Mouse (Mus musculus) intestine, postnatal 0 days (tissue): ENCODE measurements around the gene Rnasek. TPM values are rescaled to one million over a fixed set of nuclear protein-coding genes. Genes with fewer than 3 reads are reported as not detected.

Experiments used
- ATAC-seq: fragments of 200-750 bp; cut with Nextera tagmentation; 2 replicates; pipeline ENCODE4 v1.8.0; 2017; ENCODE audit warnings: mild to moderate bottlenecking, moderate TSS enrichment, moderate library complexity
- H3K27ac ChIP-seq: fragments of 300-500 bp; sonication (generic); 2 replicates; pipeline ENCODE4 v1.5.1; 2014; ENCODE audit warnings: mild to moderate bottlenecking, low read depth, low read length, moderate library complexity
- H3K27me3 ChIP-seq: fragments of 300-500 bp; sonication (generic); replicated peaks from 2 replicates; pipeline ENCODE4 v1.6.1; 2014; ENCODE audit warnings: low read length, mixed read lengths; ENCODE audit not compliant: control insufficient read depth, insufficient read depth
- H3K36me3 ChIP-seq: fragments of 300-500 bp; sonication (generic); 2 replicates; pipeline ENCODE4 v1.6.1; 2014; ENCODE audit warnings: mild to moderate bottlenecking, moderate library complexity; ENCODE audit not compliant: control insufficient read depth, insufficient read depth
- H3K4me1 ChIP-seq: fragments of 300-500 bp; sonication (generic); replicated peaks from 2 replicates; pipeline ENCODE4 v1.6.1; 2014; ENCODE audit warnings: antibody characterized with exemption, low read length, mixed read lengths; ENCODE audit not compliant: control insufficient read depth, insufficient read depth
- H3K4me2 ChIP-seq: fragments of 300-500 bp; sonication (generic); replicated peaks from 2 replicates; pipeline ENCODE4 v1.6.1; 2014; ENCODE audit warnings: low read depth, mild to moderate bottlenecking, moderate library complexity
- H3K4me3 ChIP-seq: fragments of 300-500 bp; sonication (generic); 2 replicates; pipeline ENCODE4 v1.5.1; 2014; ENCODE audit warnings: low read depth, low read length
- H3K9ac ChIP-seq: fragments of 300-500 bp; sonication (generic); 2 replicates; pipeline ENCODE4 v1.6.1; 2014; ENCODE audit warnings: mild to moderate bottlenecking, low read depth, low read length
- H3K9me3 ChIP-seq: fragments of 300-500 bp; sonication (generic); 2 replicates; pipeline ENCODE4 v1.6.1; 2016; ENCODE audit warnings: mixed run types; ENCODE audit not compliant: control insufficient read depth
- CTCF ChIP-seq: sonication (generic); IDR thresholded peaks from 2 replicates; pipeline ENCODE4 v1.5.1; 2016; ENCODE audit warnings: low read depth, mild to moderate bottlenecking, control low read depth, antibody characterized with exemption, moderate library complexity
- WGBS: fragments of 180-500 bp; shearing (Covaris S2); extraction: QIAGEN DNeasy Blood & Tissue Kit; methylation state at CpG from one replicate; pipeline ENCODE4 v1.1.7; 2014; 5-methylcytosine and 5-hydroxymethylcytosine counted together
- polyA plus RNA-seq: library from polyadenylated mRNA; unstranded; fragments of >200 nt; fragmentation: Nextera tagmentation; extraction: Ambion mirVana; gene quantifications from 2 replicates; pipeline ENCODE4 v1.2.1, GENCODE M21; 2015

Rnasek gene
- polyA plus RNA-seq, 1 experiment from 2014 or later: 628 TPM

GRCm38 (mm10) chr11:70221603-70222500 is 17.8 kb downstream of the Rnasek start:
- Histone ChIP-seq H3K4me2 (peak overlapping the region; percentile 95), H3K9ac (peak overlapping the region; percentile 67), H3K27ac (peak overlapping the region; percentile 94), H3K27me3 (no peaks in the 10 kb centered on the region), H3K9me3 (no peaks in the 10 kb centered on the region), H3K4me3 (peak overlapping the region; percentile 59), H3K4me1 (peaks cover 5% of the 10 kb centered on the region), H3K36me3 (0 out of 2 replicates have a peak, but pooled peaks cover under 1% of the 10 kb centered on the region)
- ATAC-seq: peak; percentile 78
- TF ChIP-seq CTCF: no peak
- 5% methylated on average over 14 of the region's 14 CpGs for WGBS

DNA sequence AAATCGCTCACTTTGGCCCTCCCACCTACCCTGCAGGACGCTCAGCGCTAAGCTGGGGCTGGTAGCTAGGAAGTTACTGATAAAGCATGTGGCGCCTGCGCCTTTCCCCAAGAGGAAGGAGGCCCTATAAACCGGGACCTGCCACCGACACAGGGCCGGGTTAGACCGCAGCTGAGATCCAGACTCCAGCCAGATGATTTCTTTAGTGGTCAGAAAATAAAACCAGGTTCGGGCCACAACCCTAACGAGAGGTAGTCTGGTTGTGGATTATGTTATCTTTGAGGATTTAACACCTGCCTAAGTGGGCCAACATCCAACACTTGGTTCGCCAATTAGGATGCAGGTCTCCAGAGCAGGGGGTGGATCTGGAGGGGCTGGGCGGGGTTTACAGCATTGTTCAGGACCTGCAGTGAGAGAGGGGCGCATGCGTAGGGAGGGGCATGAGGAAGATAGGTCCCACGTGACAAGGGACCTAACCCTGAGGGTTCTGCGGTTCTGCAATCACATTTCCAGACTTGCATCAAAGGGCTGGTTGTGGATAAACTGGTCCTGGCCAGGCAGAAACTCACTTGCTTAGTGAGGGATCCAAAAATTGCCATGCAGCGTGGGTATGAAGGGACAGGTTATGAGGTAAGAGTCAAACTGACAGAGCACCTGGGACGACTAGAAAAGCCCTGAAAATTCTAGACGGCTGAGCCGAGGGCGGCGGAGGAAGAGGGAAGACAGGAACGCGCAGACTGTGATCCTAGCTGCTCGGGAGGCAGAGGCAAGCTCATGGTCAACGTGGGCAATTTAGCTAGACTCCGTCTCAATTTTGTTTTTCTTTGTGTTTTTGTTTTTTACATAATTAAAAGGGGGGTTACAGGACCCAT is 18.7 kb downstream of the Rnasek start, which contains the start of gene Slc16a13:
Slc16a13 (minus strand) TSS at position 334 of the 872 bp plus-strand sequence.
- Histone ChIP-seq H3K27me3 (no peaks in the 10 kb centered on the region), H3K36me3 (0 out of 2 replicates have a peak, but pooled peaks cover 4% of the 10 kb centered on the region), H3K4me2 (peak within 1 kb of the TSS; percentile 95), H3K4me1 (peaks cover 5% of the 10 kb centered on the region), H3K9me3 (no peaks in the 10 kb centered on the region), H3K27ac (peak within 1 kb of the TSS; percentile 94), H3K4me3 (peak within 1 kb of the TSS; percentile 59), H3K9ac (peak within 1 kb of the TSS; percentile 67)
- under 1% methylated on average over 28 of the region's 28 CpGs for WGBS
- peak; percentile 77 for ATAC-seq
- no peak for TF ChIP-seq CTCF

DNA sequence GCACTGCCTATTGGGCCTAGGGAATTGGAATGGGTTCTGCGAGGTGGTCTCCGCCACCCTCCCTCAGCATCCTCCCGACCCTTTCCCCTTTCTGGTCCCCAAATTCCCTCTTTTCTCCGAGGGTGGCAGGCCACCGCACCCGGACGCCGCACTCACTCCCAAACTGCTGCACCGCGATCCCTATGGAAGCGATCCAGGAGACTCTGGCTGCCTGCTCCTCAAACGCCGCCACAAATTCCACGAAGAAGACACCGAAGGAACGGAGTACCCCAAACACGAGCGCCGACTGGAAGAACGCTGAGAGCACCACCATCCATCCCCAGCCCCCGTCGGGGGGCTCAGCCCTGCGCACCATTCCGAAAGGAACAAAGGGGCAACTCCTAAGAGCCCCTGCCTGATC is 19.3 kb downstream of the Rnasek start:
- peaks cover 4% of the 10 kb centered on the region; the same call in 1 of the 2 replicates for H3K36me3 ChIP-seq
- peak overlapping the region; percentile 94 for H3K27ac ChIP-seq
- H3K4me1 ChIP-seq: peaks cover 5% of the 10 kb centered on the region
- no peak for ATAC-seq
- H3K9ac ChIP-seq: peak overlapping the region; percentile 67
- no peaks in the 10 kb centered on the region for H3K9me3 ChIP-seq
- H3K4me3 ChIP-seq: peak overlapping the region; percentile 59
- WGBS: under 1% methylated on average over 24 of the region's 24 CpGs
- TF ChIP-seq CTCF: no peak
- H3K4me2 ChIP-seq: peak overlapping the region; percentile 95
- H3K27me3 ChIP-seq: peaks cover 5% of the 10 kb centered on the region

GRCm38 (mm10) chr11:70219873-70220272 is 19.8 kb downstream of the Rnasek start:
- H3K4me3 ChIP-seq: peak overlapping the region; percentile 59
- no peak for TF ChIP-seq CTCF
- peaks cover 7% of the 10 kb centered on the region for H3K27me3 ChIP-seq
- no peak for ATAC-seq
- peak overlapping the region; percentile 67; the same call in 1 of the 2 replicates for H3K9ac ChIP-seq
- H3K9me3 ChIP-seq: no peaks in the 10 kb centered on the region
- no peak overlapping the region for H3K27ac ChIP-seq
- peak overlapping the region; percentile 95 for H3K4me2 ChIP-seq
- peaks cover 5% of the 10 kb centered on the region for H3K4me1 ChIP-seq
- H3K36me3 ChIP-seq: peaks cover 4% of the 10 kb centered on the region; the same call in 1 of the 2 replicates
- WGBS: 48% methylated on average over 7 of the region's 7 CpGs

DNA sequence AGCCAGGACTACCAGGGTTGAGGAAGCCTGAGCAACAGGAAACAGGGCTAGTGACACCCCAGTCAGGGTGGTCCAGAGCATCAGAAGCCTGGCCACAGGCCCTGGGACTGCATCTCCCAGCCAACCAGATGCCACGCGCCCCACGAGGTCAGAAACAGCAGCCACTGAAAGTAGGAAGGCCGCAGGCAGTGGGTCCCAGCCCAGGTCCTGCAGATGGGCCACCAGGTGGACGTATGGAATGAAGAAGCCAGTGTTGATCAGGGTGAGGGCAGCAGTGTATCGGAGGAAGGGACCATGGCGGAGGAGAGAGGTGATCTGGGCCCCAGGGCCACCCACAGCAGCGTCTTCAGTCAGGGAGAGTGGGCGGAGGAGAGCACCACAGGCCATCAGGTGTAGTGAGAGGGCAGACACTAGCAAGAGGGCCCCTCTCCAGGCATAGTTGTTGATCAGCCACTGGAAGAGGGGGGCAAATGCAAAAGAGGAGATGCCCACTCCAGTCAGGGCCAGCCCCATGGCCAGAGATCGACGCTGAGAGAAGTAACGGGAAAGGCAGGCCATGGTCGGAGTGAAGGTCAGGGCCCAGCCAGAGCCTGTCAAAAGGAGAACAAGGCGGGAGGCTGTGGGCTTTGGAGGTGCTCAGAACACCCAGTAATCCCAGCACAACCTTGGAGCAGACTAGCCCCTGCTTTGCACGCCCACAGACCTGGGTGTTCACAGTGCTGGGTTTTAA is 20.7 kb downstream of the Rnasek start:
- peak overlapping the region; percentile 95 for H3K4me2 ChIP-seq
- H3K27me3 ChIP-seq: peaks cover 15% of the 10 kb centered on the region
- H3K9ac ChIP-seq: no peak overlapping the region
- 74% methylated on average over 15 of the region's 15 CpGs for WGBS
- no peak for ATAC-seq
- no peaks in the 10 kb centered on the region for H3K9me3 ChIP-seq
- H3K4me1 ChIP-seq: peaks cover 12% of the 10 kb centered on the region
- peaks cover 4% of the 10 kb centered on the region; the same call in 1 of the 2 replicates for H3K36me3 ChIP-seq
- H3K27ac ChIP-seq: no peak overlapping the region; the same call in 1 of the 2 replicates
- TF ChIP-seq CTCF: no peak
- H3K4me3 ChIP-seq: no peak overlapping the region
